ENCODE assay signal across 23 mouse cellular contexts in the genomic region with DNA sequence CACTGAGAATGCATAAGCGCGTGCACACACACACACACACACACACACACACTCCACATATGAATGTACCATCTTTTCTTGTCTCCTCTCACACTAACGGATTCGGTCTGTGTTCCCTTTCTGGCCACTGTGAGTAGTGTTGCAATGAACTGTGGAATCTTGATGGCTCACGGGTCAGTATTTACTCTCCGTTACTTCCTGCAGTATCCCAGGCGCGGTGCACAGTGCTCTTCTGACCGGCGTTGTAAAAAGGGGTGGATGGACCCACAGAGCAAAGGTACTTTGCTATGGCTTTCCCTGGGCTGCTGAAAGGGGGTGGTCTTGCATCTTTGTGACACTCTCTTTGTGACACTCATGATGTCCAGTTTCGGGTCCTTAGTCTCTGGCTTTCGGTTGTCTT. TPM values are rescaled to one million over a fixed set of nuclear protein-coding genes. Genes with fewer than 3 reads are reported as not detected.
"Had no signal": no experiment of that assay in that cellular context is flagged by ENCODE, and none has a peak within 500 bp of the region (broad histone marks: within the 10 kb centered on the region; RNA-seq: fewer than 3 reads in every experiment).

No protein-coding gene starts in this region.

- H3K27ac ChIP-seq: heart, adult 2 months; heart, embryonic 13.5 days; heart, embryonic 15.5 days; hindbrain, embryonic 13.5 days; hindbrain, embryonic 15.5 days; hindbrain, postnatal 0 days; layer of hippocampus, adult 2 months; left cerebral cortex, adult 2 months; limb, embryonic 10.5 days; limb, embryonic 12.5 days had no signal

- H3K9me3 ChIP-seq: heart, embryonic 13.5 days; heart, embryonic 15.5 days; hindbrain, embryonic 13.5 days; hindbrain, embryonic 15.5 days; limb, embryonic 10.5 days; limb, embryonic 12.5 days had no signal

- ATAC-seq: hindbrain, postnatal 0 days had no signal

- H3K9ac ChIP-seq: heart, embryonic 13.5 days; heart, embryonic 15.5 days; hindbrain, embryonic 13.5 days; hindbrain, embryonic 15.5 days; limb, embryonic 12.5 days had no signal

- H3K36me3 ChIP-seq: heart, embryonic 13.5 days; heart, embryonic 15.5 days; hindbrain, embryonic 13.5 days; hindbrain, embryonic 15.5 days; limb, embryonic 10.5 days; limb, embryonic 12.5 days had no signal

- H3K27me3 ChIP-seq: heart, embryonic 13.5 days; heart, embryonic 15.5 days; hindbrain, embryonic 13.5 days; hindbrain, embryonic 15.5 days; limb, embryonic 12.5 days had no signal

- DNase-seq: gastrocnemius, postnatal 14 days; gastrocnemius, postnatal 36 days; heart, adult 11 months; heart, adult 2 months; heart, postnatal 14 days; heart, postnatal 36 days; kidney, adult 18-20 months; kidney, adult 8-10 months; kidney, postnatal 10 days; kidney, postnatal 25 days; kidney, postnatal 4 days; liver had no signal

- H3K4me2 ChIP-seq: heart, embryonic 11.5 days; heart, embryonic 13.5 days; heart, embryonic 15.5 days; hindbrain, embryonic 13.5 days; hindbrain, embryonic 15.5 days; limb, embryonic 12.5 days; liver, embryonic 11.5 days had no signal

- H3K4me3 ChIP-seq: heart, adult 2 months; heart, embryonic 13.5 days; heart, embryonic 15.5 days; hindbrain, embryonic 13.5 days; hindbrain, embryonic 15.5 days; layer of hippocampus, adult 2 months; left cerebral cortex, adult 2 months; limb, embryonic 10.5 days; limb, embryonic 12.5 days had no signal

RNA-seq across cellular contexts. Expression of a gene that starts 13.1 kb away (rescaled TPM):
- polyA plus RNA-seq: limb, embryonic 10.5 days had no signal
